Mouse (Mus musculus) CD8-positive naive resting alpha-beta T cell, adult 2 months (primary cell): Measurements from ENCODE around the gene Fgfr1op.
"Not testable (repeated sequence)": the region's sequence is repeated elsewhere in the genome, so short reads cannot be mapped to it uniquely, and the experiment has no call there.

Source experiments
- DNase-seq, 2 experiments: peaks; one replicate each; pipeline ENCODE4 v3.0.0; 2022; ENCODE audit warnings: low read depth in 2 of 2, low spot score in 2 of 2

The Fgfr1op gene

GRCm38 (mm10) chr17:8167436-8167835 lies 2.1 kb downstream of the Fgfr1op start:
- DNase-seq = not testable (repeated sequence)

GRCm38 (mm10) chr17:8170331-8170730 lies 5.0 kb downstream of the Fgfr1op start:
- DNase-seq = no peak

GRCm38 (mm10) chr17:8171081-8171480 lies 5.8 kb downstream of the Fgfr1op start:
- no peak for DNase-seq

GRCm38 (mm10) chr17:8177090-8177489 lies 11.8 kb downstream of the Fgfr1op start:
- DNase-seq = no peak

- no peak for DNase-seq
Measured at GRCm38 (mm10) chr17:8183815-8184214, 18.5 kb downstream of the Fgfr1op start.

- DNase-seq = no peak
Measured at GRCm38 (mm10) chr17:8184217-8184616, 18.9 kb downstream of the Fgfr1op start.

GRCm38 (mm10) chr17:8193678-8194077 lies 28.4 kb downstream of the Fgfr1op start:
- DNase-seq = no peak

- DNase-seq = no peak
Measured at GRCm38 (mm10) chr17:8195685-8196376, 30.5 kb downstream of the Fgfr1op start.

GRCm38 (mm10) chr17:8197652-8198051 lies 32.4 kb downstream of the Fgfr1op start:
- DNase-seq = no peak

- no peak for DNase-seq
Measured at GRCm38 (mm10) chr17:8199067-8199935, 34.0 kb downstream of the Fgfr1op start.

GRCm38 (mm10) chr17:8199936-8200330 lies 34.6 kb downstream of the Fgfr1op start:
- DNase-seq = no peak

GRCm38 (mm10) chr17:8203487-8203886 lies 38.2 kb downstream of the Fgfr1op start:
- no peak for DNase-seq

- not testable (repeated sequence) for DNase-seq
Measured at GRCm38 (mm10) chr17:8205221-8205631, 39.9 kb downstream of the Fgfr1op start.

GRCm38 (mm10) chr17:8206691-8207090 lies 41.4 kb downstream of the Fgfr1op start:
- DNase-seq = no peak

- DNase-seq = no peak
Measured at GRCm38 (mm10) chr17:8209696-8210095, 44.4 kb downstream of the Fgfr1op start.

- no peak for DNase-seq
Measured at GRCm38 (mm10) chr17:8210170-8210569, 44.9 kb downstream of the Fgfr1op start.

- no peak for DNase-seq
Measured at GRCm38 (mm10) chr17:8210675-8211074, 45.4 kb downstream of the Fgfr1op start.

GRCm38 (mm10) chr17:8211399-8211798 lies 46.1 kb downstream of the Fgfr1op start:
- DNase-seq = no peak

GRCm38 (mm10) chr17:8214369-8214768 lies 49.1 kb downstream of the Fgfr1op start:
- no peak for DNase-seq

GRCm38 (mm10) chr17:8215016-8215745 lies 49.9 kb downstream of the Fgfr1op start:
- no peak for DNase-seq

- DNase-seq = no peak
Measured at GRCm38 (mm10) chr17:8223225-8223624, 57.9 kb downstream of the Fgfr1op start.

GRCm38 (mm10) chr17:8224072-8224471 lies 58.8 kb downstream of the Fgfr1op start:
- DNase-seq = no peak
